Mouse (Mus musculus): ENCODE measurements around the gene Olfr1008. TPM values are rescaled to one million over a fixed set of nuclear protein-coding genes. Genes with fewer than 3 reads are reported as not detected.

The Olfr1008 gene
- not detected in 2 replicates for polyA plus RNA-seq (2015; fragmentation: Nextera tagmentation; extraction: Ambion mirVana)

GRCm38 (mm10) chr2:85689131-85689530 is at the start of gene Olfr1008:
Gene Olfr1008, plus strand, starts transcription at chr2:85689431.

GRCm38 (mm10) chr2:85650604-85651003 is 38.6 kb upstream of the Olfr1008 start, which contains the start of gene Olfr1002:
Gene Olfr1002, minus strand, starts transcription at chr2:85650704.

GRCm38 (mm10) chr2:85664355-85664754 is 24.9 kb upstream of the Olfr1008 start, which contains the start of gene Olfr154:
Gene Olfr154, minus strand, starts transcription at chr2:85664455.

GRCm38 (mm10) chr2:85678667-85679066 is 10.6 kb upstream of the Olfr1008 start, which contains the start of gene Olfr1006:
Gene Olfr1006, minus strand, starts transcription at chr2:85678767.

GRCm38 (mm10) chr2:85715119-85715518 is 25.9 kb downstream of the Olfr1008 start, which contains the start of gene Olfr1009:
Gene Olfr1009, plus strand, starts transcription at chr2:85715419.

Other genes with a start within 250 kb of the Olfr1008 start
- gene Olfr995, start 245.8 kb upstream of the Olfr1008 start, polyA plus RNA-seq (2015; fragmentation: Nextera tagmentation; extraction: Ambion mirVana), result not detected in 2 replicates
- 0.19 and 0.83 TPM in 2 replicates for gene 4833423E24Rik, start 170.4 kb upstream of the Olfr1008 start, polyA plus RNA-seq (2015; fragmentation: Nextera tagmentation; extraction: Ambion mirVana)
- gene Olfr996, start 110.2 kb upstream of the Olfr1008 start, polyA plus RNA-seq (2015; fragmentation: Nextera tagmentation; extraction: Ambion mirVana), result not detected in 2 replicates
- 0.22 TPM in 1 of 2 replicates, not detected in the other for gene Olfr998, start 100.5 kb upstream of the Olfr1008 start, polyA plus RNA-seq (2015; fragmentation: Nextera tagmentation; extraction: Ambion mirVana)
- not detected in 2 replicates for gene Olfr1000, start 77.5 kb upstream of the Olfr1008 start, polyA plus RNA-seq (2015; fragmentation: Nextera tagmentation; extraction: Ambion mirVana)
- not detected in 2 replicates for gene Olfr1002, start 38.7 kb upstream of the Olfr1008 start, polyA plus RNA-seq (2015; fragmentation: Nextera tagmentation; extraction: Ambion mirVana)
- gene Olfr154, start 25.0 kb upstream of the Olfr1008 start, polyA plus RNA-seq (2015; fragmentation: Nextera tagmentation; extraction: Ambion mirVana), result not detected in 2 replicates
- gene Olfr1006, start 10.7 kb upstream of the Olfr1008 start, polyA plus RNA-seq (2015; fragmentation: Nextera tagmentation; extraction: Ambion mirVana), result 0.11 TPM in 1 of 2 replicates, not detected in the other
- gene Olfr1009, start 26.0 kb downstream of the Olfr1008 start, polyA plus RNA-seq (2015; fragmentation: Nextera tagmentation; extraction: Ambion mirVana), result not detected in 2 replicates
- gene Olfr1012, start 73.3 kb downstream of the Olfr1008 start, polyA plus RNA-seq (2015; fragmentation: Nextera tagmentation; extraction: Ambion mirVana), result 0.05 TPM in 1 of 2 replicates, not detected in the other
- not detected in 2 replicates for gene Olfr1013, start 77.7 kb downstream of the Olfr1008 start, polyA plus RNA-seq (2015; fragmentation: Nextera tagmentation; extraction: Ambion mirVana)
- not detected in 2 replicates for gene Olfr1014, start 83.3 kb downstream of the Olfr1008 start, polyA plus RNA-seq (2015; fragmentation: Nextera tagmentation; extraction: Ambion mirVana)
- gene Olfr1015, start 92.6 kb downstream of the Olfr1008 start, polyA plus RNA-seq (2015; fragmentation: Nextera tagmentation; extraction: Ambion mirVana), result not detected in 2 replicates
- not detected in 2 replicates for gene Olfr1016, start 113.1 kb downstream of the Olfr1008 start, polyA plus RNA-seq (2015; fragmentation: Nextera tagmentation; extraction: Ambion mirVana)
- not detected in 2 replicates for gene Olfr1018, start 129.0 kb downstream of the Olfr1008 start, polyA plus RNA-seq (2015; fragmentation: Nextera tagmentation; extraction: Ambion mirVana)
- gene Olfr1019, start 156.1 kb downstream of the Olfr1008 start, polyA plus RNA-seq (2015; fragmentation: Nextera tagmentation; extraction: Ambion mirVana), result not detected in 2 replicates
- gene Olfr1020, start 157.6 kb downstream of the Olfr1008 start, polyA plus RNA-seq (2015; fragmentation: Nextera tagmentation; extraction: Ambion mirVana), result not detected in 2 replicates
- not detected in 2 replicates for gene Olfr1022, start 179.2 kb downstream of the Olfr1008 start, polyA plus RNA-seq (2015; fragmentation: Nextera tagmentation; extraction: Ambion mirVana)
- gene Olfr1023, start 196.2 kb downstream of the Olfr1008 start, polyA plus RNA-seq (2015; fragmentation: Nextera tagmentation; extraction: Ambion mirVana), result not detected in 2 replicates
- not detected in 2 replicates for gene Olfr1024, start 215.6 kb downstream of the Olfr1008 start, polyA plus RNA-seq (2015; fragmentation: Nextera tagmentation; extraction: Ambion mirVana)
- 0.13 TPM in 1 of 2 replicates, not detected in the other for gene Olfr1025-ps1, start 225.8 kb downstream of the Olfr1008 start, polyA plus RNA-seq (2015; fragmentation: Nextera tagmentation; extraction: Ambion mirVana)
- gene Olfr1026, start 232.1 kb downstream of the Olfr1008 start, polyA plus RNA-seq (2015; fragmentation: Nextera tagmentation; extraction: Ambion mirVana), result not detected in 2 replicates

Data from adrenal gland, postnatal 0 days (tissue).